Mouse (Mus musculus) frontal cortex, postnatal 10 days (tissue): ENCODE results near the gene Slc38a2.

ENCODE experiments used
- DNase-seq, 2 experiments: peaks; one replicate each; pipeline ENCODE4 v3.0.0; 2022; ENCODE audit warnings: low spot score in 2 of 2, mixed read lengths in 1 of 2

Slc38a2 gene

DNA sequence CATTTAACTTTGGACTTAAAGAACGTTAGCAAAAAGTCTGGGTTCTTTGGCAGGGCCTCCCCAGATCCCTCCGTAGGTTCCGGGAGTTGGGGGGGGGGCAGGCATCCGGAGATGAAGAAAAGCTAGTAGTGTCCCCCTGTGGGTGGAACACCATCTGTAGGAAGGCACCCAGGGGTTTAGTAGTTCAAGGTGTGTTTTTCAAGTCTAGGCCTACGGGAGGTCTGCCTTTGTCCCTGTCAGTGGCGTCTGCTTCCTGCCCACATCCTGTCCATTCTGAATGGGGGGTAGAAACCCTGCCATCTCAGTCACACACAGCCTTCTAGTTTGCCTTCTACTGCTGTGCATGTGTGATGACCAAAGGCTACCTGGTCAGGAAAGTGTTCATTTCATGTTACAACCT, 20.6 kb upstream of the Slc38a2 start:
- DNase-seq, result no peak

DNA sequence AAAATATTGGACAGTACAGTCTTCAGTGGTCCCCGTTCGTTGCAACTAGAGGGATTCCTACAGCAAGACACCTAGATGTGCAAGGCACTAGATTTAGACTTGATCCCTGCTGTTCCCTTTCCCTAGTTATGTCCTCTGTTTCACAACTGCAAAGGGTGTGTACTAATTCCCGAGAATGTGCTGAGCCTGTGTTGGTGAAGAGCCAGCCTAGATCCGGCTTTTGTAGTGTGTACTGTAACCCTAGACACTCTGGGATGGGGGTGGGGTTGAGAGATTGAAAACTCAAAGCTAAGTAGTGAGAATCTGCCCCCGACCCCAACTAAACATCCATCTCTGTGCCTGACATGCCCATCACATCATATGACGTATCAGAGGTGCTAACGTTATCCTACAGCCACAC, 18.9 kb upstream of the Slc38a2 start:
- no peak for DNase-seq

DNA sequence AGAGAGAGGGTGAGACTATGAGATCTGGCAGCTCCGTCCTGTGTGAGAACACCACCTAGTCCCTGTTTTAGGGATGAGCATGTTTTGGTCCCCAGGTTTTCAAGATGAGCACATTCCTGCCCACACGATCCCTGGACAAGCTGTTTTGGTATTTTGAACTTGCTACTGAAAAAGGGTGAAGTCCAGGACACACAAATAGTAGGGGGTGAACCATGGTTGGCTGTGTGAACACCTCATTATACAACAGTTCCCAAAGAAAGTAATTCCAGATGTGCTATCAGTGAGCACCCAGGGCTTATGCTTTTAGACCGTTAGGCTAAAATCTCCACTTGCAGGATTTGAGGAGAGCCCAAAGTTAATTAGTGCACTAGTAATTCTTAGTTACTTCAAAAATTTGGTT, 17.7 kb upstream of the Slc38a2 start:
- DNase-seq, result no peak

DNA sequence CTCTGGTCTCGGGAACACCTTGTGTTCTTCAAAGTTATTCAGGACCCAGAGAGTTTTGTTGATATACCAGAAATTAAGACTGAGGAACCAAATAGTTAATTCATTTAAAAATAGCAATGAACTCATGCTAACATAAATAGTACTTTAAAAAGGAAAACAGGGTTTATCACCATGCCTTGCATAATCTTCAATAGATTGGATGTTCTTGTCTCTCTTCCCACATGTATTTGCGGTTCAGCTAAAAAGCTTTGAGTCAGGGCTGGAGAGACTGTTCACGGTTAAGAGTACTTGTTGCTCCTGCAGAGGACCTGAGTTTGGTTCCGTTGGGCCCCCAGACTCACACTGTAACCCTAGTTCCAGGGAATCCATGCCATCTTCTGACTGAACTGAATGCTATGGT, 16.8 kb upstream of the Slc38a2 start:
- DNase-seq, result no peak

DNA sequence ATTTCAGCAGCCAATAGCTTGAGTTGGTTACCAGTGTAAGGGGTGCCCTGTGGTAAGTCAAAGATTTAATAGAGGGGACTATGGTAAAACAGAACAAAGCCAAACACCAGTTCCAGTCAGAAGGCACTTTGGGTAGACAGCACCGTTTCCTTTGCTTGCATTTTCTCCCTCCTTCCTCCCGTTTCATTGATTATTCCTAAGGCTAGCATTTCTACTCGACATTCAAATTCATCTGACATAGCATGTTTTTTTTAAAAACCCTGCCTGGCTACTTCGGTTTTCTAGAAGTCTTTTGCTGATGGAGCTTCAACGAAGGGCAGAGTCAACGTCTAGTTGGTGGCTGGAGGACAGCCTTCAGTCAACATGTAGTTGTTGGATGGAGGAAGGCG, 16.2 kb upstream of the Slc38a2 start:
- DNase-seq, result no peak

DNA sequence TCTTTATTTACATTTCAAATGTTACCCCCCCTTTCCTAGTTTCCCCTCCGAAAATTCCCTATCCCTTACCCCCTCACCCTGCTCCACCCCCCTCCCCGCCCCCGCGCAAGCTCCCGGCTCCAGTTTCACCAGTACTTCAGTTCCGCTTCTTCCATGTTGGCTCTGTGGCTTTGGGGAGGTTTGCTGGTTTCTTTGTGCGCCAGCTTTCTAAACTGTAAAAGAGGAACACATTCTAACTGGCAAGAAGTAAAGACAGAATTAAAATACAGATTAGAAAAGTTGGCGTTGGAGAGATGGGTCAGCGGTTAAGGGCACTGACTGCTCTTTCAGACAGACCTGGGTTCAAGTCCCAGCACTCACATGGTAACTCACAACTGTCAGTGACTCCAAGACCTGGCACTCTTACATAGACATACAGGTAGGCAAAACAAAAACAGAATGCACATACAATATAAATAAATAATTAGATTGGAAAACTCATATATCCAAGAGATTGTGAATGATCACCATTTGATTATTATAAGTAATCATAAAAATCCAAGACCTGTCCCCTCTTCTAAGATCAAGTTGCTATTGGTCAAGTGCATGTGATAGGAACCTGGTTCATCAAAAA, 15.7 kb upstream of the Slc38a2 start:
- DNase-seq, result no peak

DNA sequence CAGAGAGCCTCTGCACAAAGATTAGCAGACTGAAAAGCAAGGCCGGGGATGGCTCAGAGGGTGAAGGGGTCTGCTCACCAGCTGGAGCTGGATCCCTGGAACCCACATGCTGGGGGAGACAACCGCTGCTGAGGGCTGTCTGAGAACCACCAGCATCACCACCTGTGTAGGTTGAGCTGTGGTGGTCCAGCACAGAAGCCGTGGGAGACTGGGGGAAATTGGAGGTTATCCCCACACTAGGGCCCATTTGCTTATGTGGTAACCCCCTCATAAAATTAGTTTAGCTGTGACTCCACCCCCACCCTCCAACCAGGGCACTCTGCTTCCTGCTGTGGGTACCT, 15.1 kb upstream of the Slc38a2 start:
- DNase-seq, result no peak

DNA sequence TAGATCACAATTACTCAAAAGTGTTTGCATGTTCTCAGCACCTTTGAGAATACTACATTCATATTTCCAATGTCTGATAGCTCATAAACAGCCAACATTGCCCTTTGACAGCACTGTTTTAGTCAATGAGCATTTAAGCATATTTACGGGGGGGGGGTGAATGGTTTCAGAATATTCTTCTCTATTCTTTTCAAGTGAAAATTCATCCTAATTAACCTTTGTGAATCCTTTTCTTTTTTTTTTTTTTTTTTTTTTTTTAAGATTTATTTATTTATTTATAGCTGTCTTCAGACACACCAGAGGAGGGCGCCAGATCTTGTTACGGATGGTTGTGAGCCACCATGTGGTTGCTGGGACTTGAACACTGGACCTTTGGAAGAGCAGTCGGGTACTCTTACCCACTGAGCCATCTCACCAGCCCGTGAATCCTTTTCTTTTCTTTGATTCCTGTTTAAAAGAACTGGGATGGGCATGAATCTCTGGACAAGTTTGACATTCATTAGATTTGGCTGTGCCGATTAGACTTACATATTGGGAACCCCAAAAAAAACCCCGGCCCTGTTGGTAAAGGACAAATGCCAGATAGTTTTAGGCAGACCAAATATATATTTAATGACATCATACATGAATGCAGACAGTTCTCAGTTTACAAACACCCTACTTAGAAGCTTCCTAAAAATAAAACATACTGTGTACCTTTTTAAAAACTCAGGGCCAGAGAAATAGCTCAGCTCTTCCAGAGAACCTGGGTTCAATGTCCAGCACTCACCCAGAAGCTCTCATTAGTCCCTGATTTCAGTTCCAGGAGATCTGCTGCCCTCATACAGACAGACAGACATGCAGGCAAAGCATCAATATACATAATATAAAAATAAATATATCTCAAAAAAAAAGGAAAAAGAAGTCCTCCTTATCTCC, 14.5 kb upstream of the Slc38a2 start:
- DNase-seq, result no peak

DNA sequence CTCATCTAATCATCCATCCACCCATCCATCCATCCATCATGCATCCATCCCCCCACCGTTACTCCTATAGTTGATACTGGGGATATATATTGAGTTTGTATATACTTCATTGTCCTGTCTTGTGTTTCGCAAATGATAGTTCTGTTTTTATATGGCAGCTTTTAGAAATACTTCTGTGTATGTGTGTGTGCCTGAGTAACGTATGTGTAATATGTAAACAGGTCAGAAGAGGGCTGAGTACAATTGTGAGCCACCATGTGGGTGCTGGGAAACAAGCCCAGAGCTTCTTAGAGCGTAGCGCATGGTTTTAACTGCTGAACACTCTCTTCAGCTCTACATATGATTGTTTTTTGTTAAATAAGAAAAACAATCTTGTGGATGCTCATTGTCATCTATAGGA, 12.8 kb upstream of the Slc38a2 start:
- DNase-seq, result no peak

DNA sequence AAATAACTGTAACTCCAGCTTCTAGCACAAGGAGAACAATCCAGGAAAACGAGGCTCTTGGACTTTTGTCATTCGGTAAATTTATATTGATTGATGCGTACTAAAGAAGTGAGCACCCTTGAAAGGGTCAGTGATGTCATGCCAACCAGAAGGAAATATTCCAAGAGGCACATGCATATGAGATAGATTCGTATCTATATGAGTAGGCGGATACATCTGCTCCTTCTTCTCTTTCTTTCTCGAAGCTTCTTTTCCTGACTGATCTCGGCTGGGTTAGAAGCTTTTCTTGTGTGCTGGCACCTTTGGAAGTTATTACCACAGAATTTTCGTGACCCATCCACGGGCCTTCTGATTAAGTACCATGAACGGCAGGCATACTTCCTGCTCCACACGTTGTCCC, 12.1 kb upstream of the Slc38a2 start:
- DNase-seq, result no peak

DNA sequence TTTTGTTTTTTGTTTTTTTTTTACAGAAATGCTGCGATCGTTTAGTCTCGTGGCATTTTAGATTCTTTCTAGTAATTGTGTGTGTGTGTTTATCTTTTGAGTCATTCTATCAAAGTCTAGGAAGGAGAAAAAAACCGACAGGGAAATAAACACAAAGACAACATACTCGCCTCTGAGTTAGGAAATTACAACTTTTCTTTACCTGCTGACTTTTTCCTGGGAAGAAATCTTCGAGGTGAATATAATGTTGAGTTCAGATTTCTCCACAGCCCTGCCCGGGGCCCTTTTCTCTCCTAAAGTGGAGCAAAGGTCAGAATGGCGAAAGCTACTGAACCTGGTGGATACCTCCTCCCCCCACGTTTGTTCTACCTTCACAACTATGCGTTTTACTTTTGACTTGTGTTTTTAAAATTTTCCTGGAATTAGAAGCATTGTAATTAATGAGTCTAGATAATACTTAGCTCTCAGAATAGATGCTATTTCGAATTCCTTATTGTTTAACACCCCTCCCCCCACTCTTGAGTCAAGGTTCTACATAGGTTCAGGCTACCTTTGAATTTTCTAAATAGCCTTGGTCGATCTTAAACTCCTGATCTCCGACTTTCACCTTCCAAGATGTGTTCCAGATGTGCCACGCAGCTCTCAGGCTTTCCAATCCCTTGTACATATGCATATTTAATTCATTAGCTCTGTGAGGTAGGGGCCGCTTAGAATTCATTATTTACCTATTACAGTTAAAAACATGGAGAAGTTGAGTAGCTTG, 11.0 kb upstream of the Slc38a2 start:
- no peak for DNase-seq

DNA sequence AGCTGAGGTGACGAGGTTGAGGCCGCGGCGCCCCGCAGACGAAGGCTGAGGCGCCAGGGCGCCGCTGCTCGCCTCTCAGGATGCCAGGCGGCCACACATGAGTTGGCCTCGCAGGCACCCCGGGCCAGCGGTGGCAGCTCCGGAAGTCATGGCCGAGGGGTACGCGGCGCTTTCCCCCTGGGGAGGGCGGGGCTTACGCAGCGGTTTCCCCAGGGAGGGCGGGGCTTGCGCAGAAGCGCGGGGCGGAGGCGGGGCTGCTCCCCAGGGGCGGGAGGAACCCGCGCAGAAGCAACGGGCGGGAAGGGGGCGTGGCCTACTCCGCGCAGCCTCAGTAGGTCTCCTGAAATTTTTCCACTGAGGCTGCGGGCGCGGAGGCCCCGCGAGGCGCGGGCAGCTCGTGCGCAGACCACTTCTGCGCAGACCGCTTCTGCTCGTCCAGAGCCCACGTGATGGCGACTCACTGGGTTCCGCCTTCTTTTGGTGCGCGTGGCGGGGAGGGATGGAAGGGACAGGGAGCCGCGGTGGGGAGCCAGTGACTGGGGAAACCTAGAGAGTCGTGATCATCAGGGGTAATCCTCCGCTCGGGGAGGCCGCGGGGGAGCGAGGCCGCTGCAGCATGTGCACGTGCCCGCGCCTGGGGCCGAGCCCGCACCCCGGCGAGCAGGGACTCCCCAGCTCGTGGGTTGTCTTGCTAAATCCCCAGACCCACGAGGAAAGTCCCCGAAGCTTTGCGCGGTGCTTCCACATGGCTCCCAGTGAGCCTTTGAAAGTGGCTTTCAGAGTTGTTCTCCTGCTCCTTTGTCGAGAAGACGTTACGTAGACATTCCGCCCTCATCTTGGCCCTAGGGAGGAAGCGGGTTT, 10.2 kb upstream of the Slc38a2 start:
- peak; percentile 96 to 99 for DNase-seq

DNA sequence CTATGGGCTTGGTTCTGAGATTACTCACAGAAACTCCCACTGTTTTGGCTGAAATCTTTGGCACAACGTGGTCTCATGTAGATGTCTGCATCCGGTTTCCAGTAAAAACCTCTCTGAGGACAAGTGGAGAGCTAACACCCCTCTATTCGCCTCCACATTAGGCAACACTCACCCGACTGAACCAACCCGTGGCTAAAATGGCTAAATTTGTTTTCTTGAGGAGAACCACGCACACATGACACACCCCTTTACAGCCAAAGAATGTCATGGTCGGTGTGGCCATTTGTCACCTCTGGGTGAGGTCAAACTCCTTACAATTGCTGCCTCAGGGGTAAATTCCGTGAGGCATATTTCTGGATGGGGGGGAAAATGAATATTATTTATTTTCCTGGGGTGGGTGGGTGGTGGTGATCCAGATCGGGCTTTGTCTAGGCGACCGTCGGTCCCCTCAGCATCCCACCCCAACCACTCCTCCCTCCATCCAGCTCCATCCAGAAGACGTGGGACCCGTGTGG, 9.5 kb upstream of the Slc38a2 start:
- DNase-seq, result no peak

DNA sequence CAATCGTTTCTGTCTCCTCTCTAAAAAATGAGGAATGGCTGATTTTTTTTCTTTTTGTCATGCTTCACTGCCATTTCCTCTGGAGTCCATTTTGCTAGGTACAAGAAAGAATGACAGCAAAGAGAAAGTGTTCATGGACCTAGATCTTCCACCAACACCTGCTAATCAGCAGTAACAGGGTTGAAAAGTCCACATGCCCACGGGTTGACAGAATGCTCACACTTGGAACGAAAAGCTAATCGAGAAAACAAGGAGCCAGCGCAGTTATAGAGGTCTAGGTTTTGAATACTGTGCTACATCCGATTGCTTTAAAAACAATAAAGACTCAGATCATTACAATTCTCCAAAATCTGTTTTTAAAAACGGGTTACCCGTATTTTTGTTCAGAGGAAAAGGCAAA, 8.9 kb upstream of the Slc38a2 start:
- no peak for DNase-seq

DNA sequence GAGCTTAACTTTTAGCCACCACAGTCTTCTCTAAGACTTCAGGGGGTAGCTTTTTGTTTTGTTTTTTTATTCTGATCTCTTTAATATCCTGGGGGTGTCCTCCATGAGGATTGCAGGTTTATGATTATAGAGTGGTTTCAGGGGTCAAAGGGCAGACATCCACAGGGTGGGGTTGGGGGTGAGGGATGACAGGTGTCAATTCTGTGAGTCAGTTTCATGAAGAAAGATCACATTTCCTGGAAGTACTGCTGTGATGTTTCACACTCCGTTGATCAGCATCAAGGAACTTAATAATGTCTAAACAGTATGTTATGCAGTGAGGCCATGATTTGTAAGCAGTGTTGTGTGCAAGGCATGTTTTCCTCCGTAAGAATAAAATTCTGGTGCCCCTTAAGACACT, 8.4 kb upstream of the Slc38a2 start:
- DNase-seq, result no peak

DNA sequence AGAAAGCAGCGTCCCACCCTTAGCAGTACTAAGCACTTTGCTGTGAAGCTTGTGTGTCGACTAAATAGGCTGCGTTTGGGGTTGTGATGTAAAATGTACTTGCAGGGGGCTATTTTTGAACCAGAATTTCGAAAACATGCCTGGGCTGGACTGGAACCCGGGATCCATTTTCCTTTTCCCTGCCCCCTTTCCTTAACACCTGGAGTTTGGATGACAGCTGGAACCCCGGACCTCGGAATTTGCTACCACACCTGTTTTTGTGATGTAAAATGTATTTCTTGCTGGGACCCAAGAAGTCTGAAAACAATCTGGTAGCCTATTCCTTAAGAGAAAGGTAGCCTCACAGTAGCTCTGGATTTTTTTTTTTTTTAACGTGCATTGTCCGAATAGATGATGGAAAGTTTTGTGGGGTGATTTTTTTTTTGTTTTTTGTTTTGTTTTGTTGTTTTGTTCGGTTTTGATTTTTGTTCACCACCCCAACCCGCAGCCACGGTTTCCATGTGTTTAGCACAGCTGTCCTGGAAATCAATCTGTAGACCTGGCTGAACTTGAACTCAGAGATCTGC, 3.0 kb upstream of the Slc38a2 start:
- no peak for DNase-seq

DNA sequence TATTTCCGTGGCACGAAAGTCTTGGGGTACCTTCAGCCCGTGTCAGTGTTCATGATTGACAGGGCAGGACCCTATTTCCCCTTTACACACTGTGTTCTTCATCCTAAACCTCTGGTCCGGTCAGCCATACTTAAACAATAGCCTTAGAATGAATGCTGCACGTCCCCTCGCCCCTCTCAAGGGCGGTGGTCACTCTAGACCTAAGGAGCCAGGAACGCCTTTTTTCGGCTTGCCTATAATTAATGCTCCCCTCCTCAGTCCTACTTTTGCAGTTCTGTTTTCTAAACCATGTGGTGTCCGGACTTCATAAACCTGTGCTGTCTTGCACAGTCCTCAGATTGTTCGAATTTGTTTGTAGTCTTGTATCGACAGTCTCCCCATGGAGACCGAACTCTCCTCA, 1.2 kb upstream of the Slc38a2 start:
- no peak for DNase-seq

DNA sequence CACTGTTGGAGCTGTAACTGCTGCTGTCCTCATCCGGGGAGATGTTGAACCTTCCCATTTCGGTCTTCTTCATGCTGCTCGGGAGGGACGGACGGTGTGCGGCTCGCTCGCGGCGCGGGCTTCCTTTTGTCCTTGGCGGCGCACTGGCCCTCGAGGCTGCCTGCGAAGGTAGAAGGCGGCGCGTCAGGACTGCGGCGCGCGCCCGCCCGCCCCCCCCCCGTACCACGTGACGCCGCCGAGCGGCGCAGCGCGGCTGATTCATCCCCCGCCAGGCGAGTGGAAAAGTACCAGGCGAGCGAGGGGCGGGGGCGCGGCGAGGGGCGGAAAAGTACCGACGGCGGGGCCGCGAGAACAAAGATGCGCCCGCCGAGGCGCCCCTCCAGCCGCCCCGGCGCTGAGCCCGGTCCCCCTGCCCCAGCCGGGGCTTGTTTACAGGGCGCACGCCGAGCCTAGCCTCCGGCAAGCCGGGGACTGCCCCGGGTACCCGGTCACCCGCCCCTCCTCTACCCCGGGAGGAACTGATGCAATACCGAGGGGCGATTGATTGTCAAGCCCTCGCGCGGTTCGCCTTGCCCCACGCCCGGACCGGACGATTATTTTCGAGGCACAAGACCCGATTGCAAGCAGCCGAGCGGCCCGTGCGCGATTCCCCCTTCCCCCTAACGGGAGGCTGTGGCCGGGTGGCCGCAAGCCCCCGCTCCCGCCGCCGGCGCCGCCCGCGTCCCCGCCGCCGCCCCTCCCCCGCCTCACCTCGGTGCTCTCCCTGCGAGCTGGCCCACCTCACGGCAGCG, 677 bp downstream of the Slc38a2 start:
- peak; percentile 60 to 85 for DNase-seq

DNA sequence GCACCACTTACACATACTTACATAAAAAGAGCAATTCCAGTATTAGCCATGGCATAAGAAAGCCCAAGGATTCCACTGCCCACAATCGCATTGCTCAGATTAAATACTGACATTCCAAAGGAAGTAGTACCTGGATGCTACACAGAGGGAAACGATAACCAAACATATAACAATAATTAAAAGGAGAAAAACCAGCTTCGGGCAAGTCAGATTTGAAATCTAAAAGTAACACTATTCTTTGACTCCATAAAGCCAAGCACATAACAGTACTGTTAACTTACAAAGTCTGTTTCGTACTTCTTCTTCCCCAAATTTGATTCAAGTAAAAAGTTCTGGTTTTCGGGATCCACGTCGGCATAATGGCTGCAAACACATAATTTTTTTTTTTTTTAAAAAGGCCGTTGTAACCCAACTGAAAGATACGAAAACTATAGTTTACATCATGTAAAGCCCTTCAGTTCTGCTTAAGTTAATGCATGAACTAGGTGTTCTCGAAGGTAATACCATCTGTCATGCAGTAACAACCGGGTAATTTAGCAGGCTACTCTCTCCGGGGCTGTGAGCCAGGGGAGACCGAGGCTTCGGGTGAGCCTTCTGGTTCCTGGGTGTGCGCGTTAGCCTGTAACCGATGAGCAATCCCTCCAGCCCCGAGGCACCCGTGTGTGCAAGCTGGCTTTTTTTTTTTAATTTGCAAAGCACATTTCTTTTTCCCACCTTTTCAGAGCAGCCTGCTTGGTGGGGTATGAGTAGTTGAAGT, 1.5 kb downstream of the Slc38a2 start:
- DNase-seq, result no peak
